Mouse (Mus musculus) neural tube, embryonic 11.5 days (tissue): Measurements from ENCODE around the gene Fxn. TPM values are rescaled to one million over a fixed set of nuclear protein-coding genes. Genes with fewer than 3 reads are reported as not detected.

Source experiments
- ATAC-seq: fragments of 200-750 bp; cut with Nextera tagmentation; 2 replicates; pipeline ENCODE4 v1.8.0; 2017; ENCODE audit warnings: moderate number of reproducible peaks, mild to moderate bottlenecking, moderate TSS enrichment, moderate library complexity; ENCODE audit not compliant: insufficient read depth, low FRiP score, low TSS enrichment
- DNase-seq: peaks from one replicate; pipeline ENCODE4 v3.0.0-alpha.2; 2015; ENCODE audit warnings: low spot score
- H3K27ac ChIP-seq: fragments of 300-500 bp; sonication (generic); 2 replicates; pipeline ENCODE4 v1.5.1; 2014; ENCODE audit warnings: low read depth, mild to moderate bottlenecking, low read length
- H3K27me3 ChIP-seq: fragments of 300-500 bp; sonication (generic); 2 replicates; pipeline ENCODE4 v1.6.1; 2014; ENCODE audit warnings: mild to moderate bottlenecking, low read length, mixed read lengths; ENCODE audit not compliant: control insufficient read depth, insufficient read depth
- H3K36me3 ChIP-seq: fragments of 300-500 bp; sonication (generic); 2 replicates; pipeline ENCODE4 v1.6.1; 2014; ENCODE audit warnings: mild to moderate bottlenecking, low read length, moderate library complexity, mixed read lengths; ENCODE audit not compliant: control insufficient read depth, insufficient read depth
- H3K4me1 ChIP-seq: fragments of 300-500 bp; sonication (generic); 2 replicates; pipeline ENCODE4 v1.6.1; 2014; ENCODE audit warnings: low read length, mixed read lengths; ENCODE audit not compliant: control insufficient read depth, insufficient read depth
- H3K4me2 ChIP-seq: fragments of 300-500 bp; sonication (generic); 2 replicates; pipeline ENCODE4 v1.6.1; 2014; ENCODE audit warnings: low read depth, mild to moderate bottlenecking, moderate library complexity
- H3K4me3 ChIP-seq: fragments of 300-500 bp; sonication (generic); 2 replicates; pipeline ENCODE4 v1.5.1; 2014; ENCODE audit warnings: low read depth, low read length
- H3K9ac ChIP-seq: fragments of 300-500 bp; sonication (generic); 2 replicates; pipeline ENCODE4 v1.6.1; 2014; ENCODE audit warnings: mild to moderate bottlenecking, low read length
- H3K9me3 ChIP-seq: fragments of 300-500 bp; sonication (generic); 2 replicates; pipeline ENCODE4 v1.6.1; 2016; ENCODE audit warnings: low read length; ENCODE audit not compliant: control insufficient read depth
- WGBS: fragments of 180-500 bp; shearing (Covaris S2); extraction: QIAGEN DNeasy Blood & Tissue Kit; methylation state at CpG from one replicate; pipeline ENCODE4 v1.1.7; 2014; 5-methylcytosine and 5-hydroxymethylcytosine counted together
- polyA plus RNA-seq: library from polyadenylated mRNA; unstranded; fragments of >200 nt; fragmentation: Nextera tagmentation; extraction: Ambion mirVana; gene quantifications from 2 replicates; pipeline ENCODE4 v1.2.1, GENCODE M21; 2014

The Fxn gene
- polyA plus RNA-seq, 1 experiment from 2014 or later, result 47.6 TPM

GRCm38 (mm10) chr19:24218291-24218690 is 62.1 kb downstream of the Fxn start:
- Histone ChIP-seq H3K27me3 (no peaks in the 10 kb centered on the region), H3K36me3 (no peaks in the 10 kb centered on the region), H3K9ac (no peak overlapping the region), H3K4me2 (no peak overlapping the region), H3K27ac (no peak overlapping the region), H3K4me3 (no peak overlapping the region), H3K4me1 (no peaks in the 10 kb centered on the region), H3K9me3 (no peaks in the 10 kb centered on the region)
- WGBS, result 43% methylated on average over 2 of the region's 2 CpGs
- ATAC-seq, result no peak
- no peak for DNase-seq

- H3K4me3 ChIP-seq, result no peak overlapping the region
- H3K9me3 ChIP-seq, result no peaks in the 10 kb centered on the region
- no peak overlapping the region for H3K4me2 ChIP-seq
- no peak overlapping the region for H3K27ac ChIP-seq
- H3K36me3 ChIP-seq, result no peaks in the 10 kb centered on the region
- no peaks in the 10 kb centered on the region for H3K4me1 ChIP-seq
- DNase-seq (no peak), ATAC-seq (no peak)
- no peaks in the 10 kb centered on the region for H3K27me3 ChIP-seq
- H3K9ac ChIP-seq, result no peak overlapping the region
These were observed 62.6 kb downstream of the Fxn start for GRCm38 (mm10) chr19:24217851-24218250.

- H3K9ac ChIP-seq, result no peak overlapping the region
- H3K27me3 ChIP-seq, result no peaks in the 10 kb centered on the region
- no peaks in the 10 kb centered on the region for H3K4me1 ChIP-seq
- no peak for ATAC-seq
- H3K4me3 ChIP-seq, result no peak overlapping the region
- no peak overlapping the region for H3K27ac ChIP-seq
- H3K9me3 ChIP-seq, result no peaks in the 10 kb centered on the region
- no peak overlapping the region for H3K4me2 ChIP-seq
- 75% methylated on average over 9 of the region's 9 CpGs for WGBS
- no peaks in the 10 kb centered on the region for H3K36me3 ChIP-seq
- DNase-seq, result no peak
These were observed 63.6 kb downstream of the Fxn start for GRCm38 (mm10) chr19:24216771-24217170.

- no peaks in the 10 kb centered on the region for H3K36me3 ChIP-seq
- ATAC-seq (no peak), DNase-seq (no peak)
- no peak overlapping the region for H3K4me3 ChIP-seq
- WGBS, result 82% methylated on average over 7 of the region's 7 CpGs
- no peaks in the 10 kb centered on the region for H3K9me3 ChIP-seq
- no peaks in the 10 kb centered on the region for H3K27me3 ChIP-seq
- no peak overlapping the region for H3K4me2 ChIP-seq
- H3K9ac ChIP-seq, result no peak overlapping the region
- H3K4me1 ChIP-seq, result no peaks in the 10 kb centered on the region
- H3K27ac ChIP-seq, result no peak overlapping the region
These were observed 65.5 kb downstream of the Fxn start for GRCm38 (mm10) chr19:24214939-24215338.

- H3K4me2 ChIP-seq, result no peak overlapping the region
- H3K4me3 ChIP-seq, result no peak overlapping the region
- ATAC-seq, result no peak
- no peaks in the 10 kb centered on the region for H3K36me3 ChIP-seq
- H3K27ac ChIP-seq, result no peak overlapping the region
- DNase-seq, result peak; percentile 49
- WGBS, result 28% methylated on average over 7 of the region's 7 CpGs
- no peaks in the 10 kb centered on the region for H3K27me3 ChIP-seq
- no peaks in the 10 kb centered on the region for H3K4me1 ChIP-seq
- no peaks in the 10 kb centered on the region for H3K9me3 ChIP-seq
- H3K9ac ChIP-seq, result no peak overlapping the region; the same call in 1 of the 2 replicates
These were observed 67.1 kb downstream of the Fxn start for GRCm38 (mm10) chr19:24213299-24213698.

GRCm38 (mm10) chr19:24212552-24213249 is 67.7 kb downstream of the Fxn start:
- Histone ChIP-seq H3K27me3 (no peaks in the 10 kb centered on the region), H3K4me3 (no peak overlapping the region), H3K9me3 (no peaks in the 10 kb centered on the region), H3K36me3 (no peaks in the 10 kb centered on the region), H3K9ac (no peak overlapping the region), H3K4me1 (no peaks in the 10 kb centered on the region), H3K27ac (no peak overlapping the region), H3K4me2 (no peak overlapping the region)
- DNase-seq (no peak), ATAC-seq (no peak)
- WGBS, result 81% methylated on average over 12 of the region's 12 CpGs

Other genes with a start within 250 kb of the Fxn start
- gene Fam189a2, start 249.6 kb downstream of the Fxn start, polyA plus RNA-seq, result 1.9 and 2.4 TPM in 2 replicates
- 31.9 and 32.5 TPM in 2 replicates for gene Tjp2, start 55.6 kb downstream of the Fxn start, polyA plus RNA-seq
- 42.2 and 47.2 TPM in 2 replicates for gene Fam122a, start 196.8 kb upstream of the Fxn start, polyA plus RNA-seq